Mouse (Mus musculus): ENCODE measurements around the gene Mtrf1. TPM values are rescaled to one million over a fixed set of nuclear protein-coding genes. Genes with fewer than 3 reads are reported as not detected.
A peak's percentile ranks its signal among the peaks of the same experiment; 100 is the strongest.
"Not testable (repeated sequence)": the region's sequence is repeated elsewhere in the genome, so short reads cannot be mapped to it uniquely, and the experiment has no call there.

Mtrf1 gene
- polyA plus RNA-seq, 1 experiment from 2014 or later: 11.3 TPM

DNA sequence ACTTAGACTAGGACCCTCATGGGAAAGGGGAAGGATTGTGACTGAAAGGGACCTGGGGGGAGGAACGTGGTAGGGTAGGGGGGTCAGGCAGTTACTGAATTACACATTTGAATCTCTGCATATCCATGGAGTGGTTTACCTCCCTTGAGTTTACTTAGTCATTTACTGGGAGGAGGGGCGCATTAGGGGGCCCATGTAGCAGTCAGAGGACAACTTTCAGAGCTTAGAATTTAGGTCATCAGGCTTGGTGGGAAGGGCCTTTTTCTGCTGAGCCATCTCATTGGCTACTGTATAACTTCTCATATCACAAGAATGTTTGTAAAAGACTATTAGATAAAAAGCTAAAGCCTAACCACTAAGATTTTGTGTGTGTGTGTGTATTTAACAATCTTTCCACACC is 13.1 kb downstream of the Mtrf1 start:
- Histone ChIP-seq H3K9me3 (replicated peaks) (no peaks in the 10 kb centered on the region), H3K27ac (no peak overlapping the region), H3K4me2 (no peak overlapping the region), H3K36me3 (peaks cover 27% of the 10 kb centered on the region), H3K27me3 (no peaks in the 10 kb centered on the region), H3K4me1 (no peaks in the 10 kb centered on the region), H3K4me3 (replicated peaks) (no peak overlapping the region), H3K9ac (no peak overlapping the region)
- no peak for ATAC-seq (replicated peaks; ENCODE audit: low FRiP score)
- 75% methylated on average over 2 of the region's 2 CpGs for WGBS

DNA sequence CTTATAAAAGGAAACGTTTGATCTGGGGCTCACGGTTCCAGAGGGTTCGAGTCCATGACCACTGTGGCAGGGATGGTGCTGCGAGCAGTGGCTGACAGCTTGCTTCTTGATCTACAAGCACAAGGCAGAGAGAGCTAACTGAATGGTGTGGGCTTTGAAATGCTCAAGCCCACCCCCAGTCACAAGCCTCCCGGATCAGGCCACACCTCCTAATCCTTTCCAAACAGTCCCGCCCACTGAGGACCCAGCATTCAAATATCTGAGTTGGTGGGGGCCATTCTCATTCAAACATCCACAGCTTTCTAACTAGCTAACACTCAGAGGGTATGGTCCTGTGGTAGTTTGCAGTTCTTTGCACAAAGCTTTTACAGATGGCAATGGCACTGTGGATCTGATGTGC is 15.5 kb downstream of the Mtrf1 start:
- no peaks in the 10 kb centered on the region for H3K9me3 ChIP-seq (replicated peaks)
- no peak overlapping the region for H3K4me2 ChIP-seq
- no peaks in the 10 kb centered on the region for H3K4me1 ChIP-seq
- WGBS: 88% methylated on average over 6 of the region's 6 CpGs
- no peak overlapping the region for H3K9ac ChIP-seq
- H3K4me3 ChIP-seq (replicated peaks): no peak overlapping the region
- no peak for ATAC-seq (replicated peaks; ENCODE audit: low FRiP score)
- H3K27ac ChIP-seq: no peak overlapping the region
- H3K27me3 ChIP-seq: no peaks in the 10 kb centered on the region
- peaks cover 19% of the 10 kb centered on the region for H3K36me3 ChIP-seq

DNA sequence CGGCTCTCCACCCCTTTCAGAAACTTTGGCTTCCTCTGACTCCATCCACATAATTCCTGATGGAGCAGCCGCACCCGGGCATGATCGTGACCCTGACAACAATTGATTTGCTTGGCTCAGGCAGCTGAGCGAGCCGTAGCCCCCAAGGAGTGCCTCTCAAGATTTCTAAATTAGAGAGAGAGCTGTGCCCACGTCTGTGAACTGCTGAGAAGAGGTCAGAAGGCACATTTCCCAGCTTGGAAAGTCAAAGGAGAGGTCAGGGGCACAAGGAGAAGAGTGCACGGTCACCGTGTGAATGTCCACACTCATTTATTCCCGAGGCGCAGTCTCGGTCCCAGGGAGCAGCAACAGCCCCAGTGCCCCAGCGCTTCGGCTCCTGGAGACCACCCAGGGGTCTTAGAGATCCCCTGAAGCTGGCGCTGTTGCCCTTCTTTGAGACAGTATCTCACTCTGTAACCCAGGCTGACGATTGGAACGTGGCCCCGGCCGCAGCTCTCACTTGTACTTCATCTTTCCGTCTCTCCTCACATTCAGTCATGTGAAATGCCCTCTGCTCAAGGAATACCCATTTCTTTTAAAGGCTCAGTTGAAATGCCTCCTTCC is 22.6 kb downstream of the Mtrf1 start:
- no peak overlapping the region for H3K4me2 ChIP-seq
- H3K9ac ChIP-seq: no peak overlapping the region
- no peak overlapping the region for H3K27ac ChIP-seq
- WGBS: 63% methylated on average over 20 of the region's 20 CpGs
- H3K36me3 ChIP-seq: peaks cover 27% of the 10 kb centered on the region
- H3K4me1 ChIP-seq: no peaks in the 10 kb centered on the region
- no peak for ATAC-seq (replicated peaks; ENCODE audit: low FRiP score)
- no peaks in the 10 kb centered on the region for H3K27me3 ChIP-seq
- no peak overlapping the region for H3K4me3 ChIP-seq (replicated peaks)
- H3K9me3 ChIP-seq (replicated peaks): no peaks in the 10 kb centered on the region

DNA sequence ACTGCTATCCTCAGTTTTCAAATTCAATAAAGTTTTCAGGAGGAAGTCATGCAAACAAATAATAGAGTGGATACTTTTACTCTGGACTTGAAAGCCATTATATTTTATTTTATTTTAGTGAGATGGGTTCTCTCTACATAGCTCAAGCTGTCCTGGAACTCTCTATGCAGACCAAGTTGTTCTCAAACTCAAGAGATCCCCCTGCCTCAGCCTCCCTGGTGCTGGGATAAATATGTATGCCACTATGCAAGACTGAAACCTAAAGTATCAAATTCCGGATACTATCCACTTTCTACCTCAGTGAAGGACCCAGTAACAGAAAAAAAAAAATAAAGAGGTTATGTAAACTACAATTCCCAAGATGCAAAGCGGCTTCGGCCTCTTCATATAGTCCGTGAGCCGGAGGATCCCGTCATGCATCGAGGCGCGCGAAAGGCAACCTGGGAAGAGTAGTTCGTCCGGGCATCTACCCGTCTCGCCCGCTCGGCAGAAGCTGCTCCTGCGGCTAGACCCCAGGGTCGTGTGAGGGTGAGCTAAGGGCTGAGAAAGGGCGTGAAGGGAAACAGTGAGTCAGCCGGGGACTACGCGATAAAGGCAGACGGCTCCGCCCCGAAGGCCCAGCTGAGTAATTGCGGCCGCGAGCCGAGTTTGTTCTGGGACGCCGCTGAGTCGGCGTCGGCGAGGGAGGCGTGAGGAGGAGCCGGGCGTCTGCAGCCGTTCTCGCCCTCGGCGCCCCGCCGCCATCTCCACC is 28.6 kb downstream of the Mtrf1 start, which contains the start of gene Kbtbd7:
Gene Kbtbd7 (plus strand): TSS at position 533 of the 751 bp plus-strand sequence.
- ATAC-seq (replicated peaks; ENCODE audit: low FRiP score): peak; percentile 99
- Histone ChIP-seq H3K36me3 (peaks cover 21% of the 10 kb centered on the region), H3K9me3 (replicated peaks) (peaks cover 13% of the 10 kb centered on the region), H3K27ac (peak within 1 kb of the TSS; percentile 89), H3K27me3 (no peaks in the 10 kb centered on the region), H3K4me2 (peak within 1 kb of the TSS; percentile 65), H3K4me3 (replicated peaks) (peak within 1 kb of the TSS; percentile 57), H3K9ac (peak within 1 kb of the TSS; percentile 38; the same call in 1 of the 2 replicates), H3K4me1 (no peaks in the 10 kb centered on the region)
- under 1% methylated on average over 39 of the region's 44 CpGs for WGBS

DNA sequence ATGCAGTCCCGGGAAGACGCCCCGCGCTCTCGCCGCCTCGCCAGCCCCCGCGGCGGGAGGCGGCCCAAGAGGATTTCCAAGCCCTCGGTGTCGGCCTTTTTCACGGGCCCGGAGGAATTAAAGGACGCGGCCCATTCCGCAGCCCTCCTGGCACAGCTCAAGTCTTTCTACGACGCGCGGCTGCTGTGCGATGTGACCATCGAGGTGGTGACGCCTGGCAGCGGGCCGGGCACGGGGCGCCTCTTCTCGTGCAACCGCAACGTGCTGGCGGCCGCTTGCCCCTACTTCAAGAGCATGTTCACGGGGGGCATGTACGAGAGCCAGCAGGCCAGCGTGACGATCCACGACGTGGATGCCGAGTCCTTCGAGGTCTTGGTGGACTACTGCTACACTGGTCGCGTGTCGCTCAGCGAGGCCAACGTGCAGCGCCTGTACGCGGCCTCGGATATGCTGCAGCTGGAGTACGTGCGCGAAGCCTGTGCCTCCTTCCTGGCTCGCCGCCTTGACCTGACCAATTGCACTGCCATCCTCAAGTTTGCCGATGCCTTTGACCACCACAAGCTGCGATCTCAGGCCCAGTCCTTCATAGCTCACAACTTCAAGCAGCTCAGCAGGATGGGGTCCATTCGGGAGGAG is 29.3 kb downstream of the Mtrf1 start:
- Histone ChIP-seq H3K9ac (peak overlapping the region; percentile 38; the same call in 1 of the 2 replicates), H3K27ac (peak overlapping the region; percentile 89), H3K4me3 (replicated peaks) (peak overlapping the region; percentile 57), H3K9me3 (replicated peaks) (peaks cover 13% of the 10 kb centered on the region), H3K4me2 (peak overlapping the region; percentile 65), H3K36me3 (peaks cover 21% of the 10 kb centered on the region)
- 56% methylated on average over 15 of the region's 59 CpGs for WGBS
- not testable (repeated sequence) for H3K27me3 ChIP-seq, H3K4me1 ChIP-seq
- ATAC-seq (replicated peaks; ENCODE audit: low FRiP score): peak; percentile 17; the same call in 1 of the 2 replicates

DNA sequence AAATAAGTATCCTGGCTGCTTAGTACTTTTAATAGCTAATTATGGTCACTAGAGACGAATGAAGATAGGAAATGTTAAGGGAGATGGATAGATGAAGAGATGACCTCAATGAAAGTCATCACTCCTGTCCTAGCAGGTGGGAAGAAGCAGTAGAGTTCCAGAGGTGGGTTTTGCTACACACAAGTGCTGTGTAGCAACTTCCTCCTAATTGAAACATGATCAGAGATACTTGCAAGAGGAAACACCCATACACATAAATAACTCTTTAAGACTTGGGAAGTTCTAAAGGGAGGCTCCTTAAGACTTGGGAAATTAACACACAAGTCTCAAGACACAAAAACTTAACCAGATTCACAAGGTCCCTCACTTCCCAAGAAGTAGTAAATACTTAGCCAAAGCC is 36.5 kb downstream of the Mtrf1 start:
- H3K4me3 ChIP-seq (replicated peaks): no peak overlapping the region
- H3K27me3 ChIP-seq: no peaks in the 10 kb centered on the region
- H3K9ac ChIP-seq: no peak overlapping the region
- no peaks in the 10 kb centered on the region for H3K4me1 ChIP-seq
- no peak overlapping the region for H3K27ac ChIP-seq
- H3K4me2 ChIP-seq: no peak overlapping the region
- no peaks in the 10 kb centered on the region for H3K9me3 ChIP-seq (replicated peaks)
- no peaks in the 10 kb centered on the region for H3K36me3 ChIP-seq
- no peak for ATAC-seq (replicated peaks; ENCODE audit: low FRiP score)
- 84% methylated on average over 1 of the region's 1 CpGs for WGBS

DNA sequence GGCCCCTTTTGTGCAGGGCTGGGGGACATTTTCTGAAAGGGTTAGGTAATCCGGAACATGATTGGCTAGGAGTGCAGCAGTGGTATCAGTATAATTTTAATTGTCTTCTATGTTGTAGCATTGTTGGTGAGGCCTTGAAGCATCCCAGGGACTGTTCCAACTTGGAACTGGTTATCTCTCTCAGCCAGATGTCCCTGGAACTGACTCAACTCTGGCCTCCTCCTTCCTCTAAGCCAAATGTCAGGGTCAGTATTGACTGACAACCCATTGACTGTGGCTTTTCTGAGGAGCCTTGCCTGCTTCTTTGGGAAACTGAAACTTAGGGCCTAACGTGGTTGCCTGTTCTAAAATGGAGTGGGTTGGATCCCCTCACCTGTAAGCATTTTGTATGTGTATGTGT is 43.1 kb downstream of the Mtrf1 start:
- Histone ChIP-seq H3K4me3 (replicated peaks) (no peak overlapping the region), H3K27ac (no peak overlapping the region), H3K36me3 (no peaks in the 10 kb centered on the region), H3K4me1 (no peaks in the 10 kb centered on the region), H3K9ac (no peak overlapping the region), H3K9me3 (replicated peaks) (no peaks in the 10 kb centered on the region), H3K4me2 (no peak overlapping the region), H3K27me3 (no peaks in the 10 kb centered on the region)
- no peak for ATAC-seq (replicated peaks; ENCODE audit: low FRiP score)
- 81% methylated on average over 2 of the region's 2 CpGs for WGBS

DNA sequence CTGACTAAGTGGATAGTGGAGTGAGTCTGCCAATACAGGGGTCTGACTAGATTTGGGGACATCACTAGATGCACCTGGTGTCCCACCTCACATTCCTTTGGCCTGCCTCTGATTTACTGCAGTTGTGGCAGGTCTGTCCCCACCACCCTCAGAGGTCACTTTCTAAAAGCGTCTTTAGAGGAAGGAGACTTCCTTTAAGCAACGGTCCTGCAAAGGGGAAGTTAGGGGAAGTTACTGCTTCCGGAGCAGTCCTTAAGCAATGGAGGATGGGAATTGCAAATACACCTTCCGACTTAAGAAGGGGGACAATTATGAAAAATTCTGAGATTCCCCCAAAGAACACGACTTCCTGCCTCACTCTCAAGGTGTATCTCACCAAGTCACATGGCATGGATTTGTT is 43.9 kb downstream of the Mtrf1 start:
- Histone ChIP-seq H3K36me3 (no peaks in the 10 kb centered on the region), H3K4me3 (replicated peaks) (no peak overlapping the region), H3K4me1 (no peaks in the 10 kb centered on the region), H3K4me2 (no peak overlapping the region), H3K9ac (no peak overlapping the region), H3K27me3 (no peaks in the 10 kb centered on the region), H3K27ac (no peak overlapping the region), H3K9me3 (replicated peaks) (no peaks in the 10 kb centered on the region)
- ATAC-seq (replicated peaks; ENCODE audit: low FRiP score): no peak
- WGBS: 78% methylated on average over 5 of the region's 5 CpGs

DNA sequence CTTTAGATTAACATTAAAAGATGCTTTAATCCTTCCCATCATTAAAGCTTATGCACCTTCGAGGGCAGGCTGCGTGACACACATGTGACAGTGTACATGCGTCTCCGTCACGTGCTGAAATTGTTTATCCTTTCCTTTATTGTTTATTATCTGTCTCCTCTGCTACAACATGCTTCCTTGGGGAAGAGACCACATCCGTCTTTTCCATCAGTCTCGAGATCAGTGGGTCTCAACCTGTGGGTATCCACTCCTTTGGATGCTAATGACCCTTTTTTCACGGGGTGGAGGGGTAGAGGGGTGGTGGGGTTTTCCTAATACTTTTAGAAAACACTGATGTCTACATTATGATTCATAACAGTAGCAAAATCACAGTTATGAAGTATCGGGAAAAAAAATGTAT is 47.0 kb downstream of the Mtrf1 start:
- Histone ChIP-seq H3K9me3 (replicated peaks) (no peaks in the 10 kb centered on the region), H3K36me3 (no peaks in the 10 kb centered on the region), H3K4me1 (no peaks in the 10 kb centered on the region), H3K9ac (no peak overlapping the region), H3K27ac (no peak overlapping the region), H3K27me3 (no peaks in the 10 kb centered on the region), H3K4me2 (no peak overlapping the region), H3K4me3 (replicated peaks) (no peak overlapping the region)
- whole genome bisulfite sequencing: 91% methylated on average over 9 of the region's 9 CpGs
- no peak for ATAC-seq (replicated peaks; ENCODE audit: low FRiP score)

DNA sequence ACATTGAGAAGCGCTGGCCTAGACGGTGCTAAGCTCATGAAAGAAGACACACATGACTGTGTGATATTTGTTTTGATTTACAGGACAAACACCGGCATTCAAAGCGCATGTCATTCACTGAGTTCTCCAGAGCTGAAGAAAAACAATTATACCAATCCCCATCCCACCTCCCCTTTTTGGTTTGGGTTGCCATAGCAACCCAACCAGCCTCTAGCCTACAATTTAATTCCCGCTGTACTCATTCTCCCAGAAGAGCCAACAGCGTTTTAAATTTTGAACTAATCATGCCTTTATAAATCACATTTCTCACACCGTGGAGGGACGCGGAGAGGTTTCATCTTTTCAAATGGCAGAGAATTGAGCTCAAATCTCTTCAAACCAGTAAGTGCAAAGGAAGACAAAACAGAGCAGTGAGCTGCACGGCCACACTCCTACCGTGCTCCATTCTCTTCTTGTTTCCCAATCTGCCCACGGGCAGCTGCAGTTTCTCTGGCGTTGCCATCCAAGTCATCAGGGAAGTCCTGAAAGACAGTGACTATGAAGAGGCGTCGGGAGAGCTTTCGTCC is 47.6 kb downstream of the Mtrf1 start:
- H3K27ac ChIP-seq: no peak overlapping the region
- ATAC-seq (replicated peaks; ENCODE audit: low FRiP score): no peak
- no peaks in the 10 kb centered on the region for H3K36me3 ChIP-seq
- 75% methylated on average over 16 of the region's 16 CpGs for WGBS
- no peaks in the 10 kb centered on the region for H3K9me3 ChIP-seq (replicated peaks)
- H3K4me2 ChIP-seq: no peak overlapping the region
- H3K9ac ChIP-seq: no peak overlapping the region
- H3K27me3 ChIP-seq: no peaks in the 10 kb centered on the region
- no peak overlapping the region for H3K4me3 ChIP-seq (replicated peaks)
- H3K4me1 ChIP-seq: no peaks in the 10 kb centered on the region

DNA sequence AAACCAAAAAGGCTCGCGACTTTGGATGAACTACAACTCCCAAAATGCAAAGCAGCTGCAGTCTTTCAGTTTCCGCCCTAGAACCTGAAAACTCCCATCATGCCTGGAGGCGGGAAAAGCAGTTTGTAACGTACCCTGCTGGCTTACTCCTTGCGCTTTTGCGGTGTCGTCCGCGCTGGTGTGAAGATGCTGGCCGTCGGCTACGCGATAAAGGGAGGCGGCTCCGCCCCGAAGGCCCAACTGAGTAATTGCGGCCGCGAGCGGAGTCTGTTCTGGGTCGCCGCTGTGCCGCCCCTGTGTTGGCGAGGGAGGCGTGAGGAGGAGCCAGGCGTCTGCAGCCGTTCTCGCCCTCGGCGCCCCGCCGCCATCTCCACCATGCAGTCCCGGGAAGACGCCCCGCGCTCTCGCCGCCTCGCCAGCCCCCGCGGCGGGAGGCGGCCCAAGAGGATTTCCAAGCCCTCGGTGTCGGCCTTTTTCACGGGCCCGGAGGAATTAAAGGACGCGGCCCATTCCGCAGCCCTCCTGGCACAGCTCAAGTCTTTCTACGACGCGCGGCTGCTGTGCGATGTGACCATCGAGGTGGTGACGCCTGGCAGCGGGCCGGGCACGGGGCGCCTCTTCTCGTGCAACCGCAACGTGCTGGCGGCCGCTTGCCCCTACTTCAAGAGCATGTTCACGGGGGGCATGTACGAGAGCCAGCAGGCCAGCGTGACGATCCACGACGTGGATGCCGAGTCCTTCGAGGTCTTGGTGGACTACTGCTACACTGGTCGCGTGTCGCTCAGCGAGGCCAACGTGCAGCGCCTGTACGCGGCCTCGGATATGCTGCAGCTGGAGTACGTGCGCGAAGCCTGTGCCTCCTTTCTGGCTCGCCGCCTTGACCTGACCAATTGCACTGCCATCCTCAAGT is 54.4 kb downstream of the Mtrf1 start, which contains the start of gene Kbtbd6:
Gene Kbtbd6 (plus strand): TSS at position 155 of the 910 bp plus-strand sequence.
- ATAC-seq (replicated peaks; ENCODE audit: low FRiP score): peak; percentile 91
- peak within 1 kb of the TSS; percentile 59; the same call in 1 of the 2 replicates for H3K27ac ChIP-seq
- not testable (repeated sequence) for H3K27me3 ChIP-seq

More for the DNA sequence above, 54.4 kb downstream of the Mtrf1 start, which contains the start of gene Kbtbd6:
- Histone ChIP-seq H3K4me2 (peak within 1 kb of the TSS; percentile 88), H3K9ac (peak within 1 kb of the TSS; percentile 48; the same call in 1 of the 2 replicates), H3K4me3 (replicated peaks) (peak within 1 kb of the TSS; percentile 63)
- whole genome bisulfite sequencing: 11% methylated on average over 39 of the region's 89 CpGs
- H3K36me3 ChIP-seq; H3K4me1 ChIP-seq; H3K9me3 ChIP-seq (replicated peaks): not testable (repeated sequence)

Measured in kidney, embryonic 15.5 days (tissue).